Mouse (Mus musculus): ENCODE measurements around the gene C1qtnf5. TPM values are rescaled to one million over a fixed set of nuclear protein-coding genes. Genes with fewer than 3 reads are reported as not detected.

Gene C1qtnf5
- total RNA-seq, 2 experiments from 2014 or later = 22.9 to 25.7 TPM

GRCm38 (mm10) chr9:44078136-44078797 lies 28.8 kb upstream of the C1qtnf5 start:
- intact Hi-C loops (cut with DNase I; ENCODE audit: low total_unique reads) = no loop called here
- DNase-seq = no peak

DNA sequence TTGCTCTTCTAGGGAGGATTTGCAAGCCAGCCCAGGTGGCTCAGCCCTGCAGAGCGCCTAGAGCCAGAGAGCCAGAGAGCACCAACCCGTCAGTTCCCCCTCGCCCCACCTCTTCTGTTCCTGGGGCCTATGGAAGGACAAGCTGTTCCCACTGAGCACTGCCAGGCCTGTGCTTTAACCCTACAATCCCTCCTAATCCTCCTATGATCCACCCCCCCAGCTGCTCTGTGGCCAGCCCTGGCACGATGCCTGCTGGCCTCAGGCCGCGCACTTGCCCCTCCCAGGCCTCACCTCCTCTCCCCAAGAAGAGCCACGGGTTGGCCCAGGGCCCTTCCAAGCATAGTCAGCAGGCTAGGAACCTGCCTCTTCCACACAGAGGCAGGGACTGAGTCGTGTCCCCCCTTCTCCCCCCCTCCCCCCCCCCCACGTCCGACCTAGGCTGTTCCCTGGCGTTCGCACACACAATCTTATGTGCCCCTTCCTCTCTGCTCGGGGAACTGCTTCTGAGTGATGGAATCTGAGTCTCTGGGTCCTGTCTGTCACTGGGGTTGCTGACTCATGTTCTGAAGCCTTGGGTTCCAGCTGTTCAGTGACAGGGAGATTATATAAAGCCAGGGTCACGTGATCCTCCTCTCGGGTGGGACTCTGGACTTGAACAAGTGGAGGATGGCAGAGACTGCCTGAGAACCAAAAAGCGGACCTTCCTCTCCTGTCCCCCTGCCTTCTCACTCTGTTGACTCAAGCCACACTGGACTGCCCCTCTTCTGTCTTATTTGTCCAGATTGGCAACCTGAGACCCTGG lies 27.9 kb upstream of the C1qtnf5 start:
- intact Hi-C loops (cut with DNase I; ENCODE audit: low total_unique reads) = no loop called here
- peak; percentile 89 for DNase-seq

GRCm38 (mm10) chr9:44079997-44080780 lies 26.9 kb upstream of the C1qtnf5 start:
- intact Hi-C loops (cut with DNase I; ENCODE audit: low total_unique reads) = no loop called here
- DNase-seq = no peak

DNA sequence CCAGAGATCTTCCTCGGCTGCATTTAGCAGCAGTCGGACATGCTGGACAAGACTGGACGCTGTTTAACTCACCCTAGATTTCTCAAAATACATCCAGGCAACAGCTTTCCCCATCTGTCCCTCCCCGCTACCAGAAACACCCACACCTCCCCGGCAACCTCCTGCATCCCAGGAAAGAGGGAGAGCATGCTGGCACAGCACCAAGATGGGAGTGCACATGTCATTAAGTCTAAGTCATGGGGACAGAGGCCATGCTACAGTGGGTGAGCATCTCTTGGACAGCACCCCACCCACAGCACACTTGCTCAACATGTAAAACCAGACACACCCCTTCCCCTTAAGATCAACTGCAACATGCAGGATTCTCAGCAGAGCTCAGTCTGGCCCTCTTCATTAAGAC lies 26.1 kb upstream of the C1qtnf5 start:
- intact Hi-C loops (cut with DNase I; ENCODE audit: low total_unique reads) = no loop called here
- no peak for DNase-seq

GRCm38 (mm10) chr9:44081581-44081980 lies 25.5 kb upstream of the C1qtnf5 start:
- DNase-seq = no peak
- intact Hi-C loops (cut with DNase I; ENCODE audit: low total_unique reads) = no loop called here

DNA sequence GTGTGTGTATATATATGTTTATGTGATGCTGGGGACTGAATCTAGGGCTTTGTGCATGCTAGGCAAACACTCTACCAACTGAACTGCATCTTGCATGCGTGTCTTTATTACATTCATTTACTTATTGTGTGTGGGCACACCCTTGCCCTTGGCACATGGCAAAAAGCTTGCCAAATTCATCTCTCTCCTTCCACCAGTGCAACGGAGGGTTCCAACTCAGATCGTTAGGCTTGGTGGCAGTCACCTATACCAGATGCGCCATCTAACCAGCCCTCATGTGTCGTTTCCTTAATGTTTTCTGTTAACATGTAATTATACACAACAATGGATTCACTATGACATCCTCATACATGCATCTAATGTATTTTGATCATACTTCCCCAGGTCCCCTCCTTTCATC lies 24.8 kb upstream of the C1qtnf5 start:
- intact Hi-C loops (cut with DNase I; ENCODE audit: low total_unique reads) = no loop called here
- no peak for DNase-seq

DNA sequence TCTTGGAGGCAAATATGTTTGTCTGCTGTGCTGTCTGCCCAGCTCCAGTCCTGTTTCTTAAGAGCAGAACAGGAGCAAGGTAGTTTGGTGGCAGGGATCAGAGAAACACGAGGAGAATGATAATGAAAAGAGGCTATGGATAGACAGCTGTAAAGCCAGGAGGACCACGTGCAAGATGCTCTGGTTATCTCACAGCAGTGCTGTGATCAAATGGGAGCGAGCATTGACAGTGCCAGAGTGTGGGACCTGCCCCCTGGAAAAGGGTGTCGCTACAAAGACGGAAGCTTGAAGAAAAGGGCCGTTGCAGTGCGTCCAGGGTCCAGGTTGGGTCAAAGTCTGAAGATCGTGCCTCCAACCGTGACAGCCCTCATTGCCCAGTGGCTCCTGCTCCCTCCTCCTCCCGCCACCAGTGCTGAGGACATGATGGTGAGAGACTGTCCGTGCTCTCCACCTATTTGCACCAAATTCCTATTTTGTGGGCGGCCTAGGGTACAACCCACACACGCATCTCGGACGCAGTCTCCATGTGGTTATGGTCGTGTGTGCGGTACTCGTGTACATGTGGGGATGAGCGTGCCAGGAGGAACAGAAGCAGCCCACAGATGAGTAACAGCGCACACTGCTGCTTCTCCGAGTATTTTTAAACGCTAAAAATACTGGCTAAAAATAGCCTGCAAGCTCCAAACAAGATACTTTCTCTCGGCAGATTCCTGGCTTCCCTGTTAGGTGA lies 23.5 kb upstream of the C1qtnf5 start:
- intact Hi-C loops (cut with DNase I; ENCODE audit: low total_unique reads) = no loop called here
- DNase-seq = no peak

DNA sequence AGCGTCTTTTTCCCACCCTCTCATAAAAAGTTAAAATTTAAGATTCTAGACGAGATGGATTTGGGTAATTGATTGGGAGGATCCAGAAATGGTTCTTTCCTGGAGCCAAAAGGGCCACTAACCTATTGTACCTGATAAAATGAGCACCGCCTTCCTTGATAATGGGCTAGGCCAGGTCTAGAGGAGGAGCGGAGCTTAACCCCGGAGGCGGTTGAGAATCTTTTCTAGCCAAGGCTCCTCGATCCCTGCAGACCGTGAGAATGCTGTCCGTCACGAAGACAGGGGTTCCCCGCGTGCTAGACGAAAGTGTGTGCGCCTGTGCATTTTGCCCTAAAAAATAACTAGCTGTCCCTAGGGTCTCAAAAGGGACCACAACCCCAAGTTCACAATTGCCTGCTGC lies 22.8 kb upstream of the C1qtnf5 start:
- no peak for DNase-seq
- intact Hi-C loops (cut with DNase I; ENCODE audit: low total_unique reads) = no loop called here

DNA sequence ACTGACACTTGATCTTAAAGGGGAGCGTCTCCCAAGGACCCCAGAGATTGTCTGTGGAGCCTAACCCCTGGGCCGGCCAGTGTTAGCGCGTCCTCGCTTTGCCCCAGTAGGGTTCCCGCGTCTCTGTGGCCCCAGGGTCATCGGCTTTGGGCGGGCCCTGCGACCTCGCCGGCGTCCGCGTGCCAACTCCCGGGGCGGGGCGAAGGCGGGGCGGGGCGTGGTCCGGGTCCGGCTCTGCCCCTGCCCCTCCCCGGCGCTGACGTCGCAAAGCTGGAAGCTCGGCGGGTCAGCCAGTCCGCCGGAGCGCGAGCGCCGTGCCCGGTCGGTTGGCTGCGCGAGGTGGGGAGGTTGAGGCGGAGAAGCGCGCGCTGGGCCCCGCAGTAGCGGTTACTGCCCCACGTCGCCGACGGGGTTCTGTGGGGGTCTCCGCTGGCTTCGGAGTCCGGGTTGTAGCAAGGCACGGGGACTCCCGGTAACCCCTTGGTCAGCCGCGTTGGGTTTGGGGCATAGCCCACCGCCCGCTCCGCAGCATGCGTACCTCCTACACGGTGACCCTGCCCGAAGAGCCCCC lies 22.3 kb upstream of the C1qtnf5 start:
- intact Hi-C loops (cut with DNase I; ENCODE audit: low total_unique reads) = no loop called here
- DNase-seq = peak; percentile 97

DNA sequence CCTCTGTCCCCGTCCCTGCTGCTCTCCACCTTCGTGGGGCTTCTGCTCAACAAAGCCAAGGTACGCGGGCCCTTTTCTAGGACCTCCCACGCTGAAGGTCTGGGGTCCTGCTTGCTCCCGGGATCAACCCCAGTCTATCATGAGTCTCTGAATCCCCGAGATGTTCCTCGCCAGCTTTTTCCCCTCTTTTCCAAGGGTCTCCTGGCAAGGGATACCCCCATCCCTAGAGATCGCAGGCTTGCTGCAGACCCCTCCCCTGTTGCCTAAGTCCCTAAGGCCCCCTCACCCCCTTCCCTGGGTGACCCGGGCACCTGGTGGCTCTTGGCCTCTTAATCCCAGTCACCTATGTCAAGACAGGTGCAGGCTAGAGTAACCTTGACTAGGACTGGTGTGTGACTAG lies 21.8 kb upstream of the C1qtnf5 start:
- intact Hi-C loops (cut with DNase I; ENCODE audit: low total_unique reads) = no loop called here
- no peak for DNase-seq

DNA sequence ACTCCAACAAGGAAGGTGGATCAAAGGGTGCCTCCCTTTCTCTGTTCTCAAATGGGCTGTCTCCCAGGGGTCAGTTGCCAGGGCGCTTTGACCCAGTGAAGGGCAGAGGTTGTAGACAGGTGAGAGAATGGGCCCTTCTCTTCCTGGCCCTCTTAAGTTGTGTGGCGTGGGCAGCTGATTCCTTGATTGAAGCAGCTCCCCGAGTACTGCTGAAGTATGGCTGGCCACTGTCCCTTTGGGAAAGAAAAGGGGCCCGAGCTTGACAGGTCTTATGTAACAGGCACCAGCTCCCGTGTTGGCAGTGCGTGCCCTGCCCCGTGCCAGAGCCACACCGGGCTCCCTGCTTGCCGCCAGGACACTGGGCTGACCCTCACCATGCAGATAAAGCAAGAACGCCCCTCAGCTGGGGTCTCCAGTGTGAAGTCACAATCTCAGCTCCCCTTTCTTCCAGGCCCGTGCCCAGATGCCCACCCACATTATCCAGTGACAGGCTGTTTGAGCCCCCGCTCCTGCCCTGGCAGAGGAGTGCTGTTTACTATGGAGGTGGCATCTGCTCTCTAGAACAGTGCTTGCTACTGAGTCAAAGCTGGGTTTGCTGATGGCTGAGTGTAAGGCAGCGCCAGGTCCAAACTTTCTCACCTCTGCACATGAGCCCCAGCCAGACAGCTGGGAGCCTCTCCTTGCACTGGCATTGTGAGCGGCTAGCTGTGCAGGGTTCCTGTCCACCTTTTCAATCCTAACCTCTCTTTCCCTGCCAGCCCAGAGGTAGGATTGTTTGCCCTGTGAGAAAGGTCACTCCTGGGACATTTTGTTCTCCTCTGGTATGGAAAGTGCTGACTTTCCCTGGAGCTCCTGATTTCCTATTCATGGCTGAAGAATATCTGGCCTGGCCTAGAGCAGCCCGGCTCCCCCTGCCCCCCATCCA lies 21.0 kb upstream of the C1qtnf5 start:
- peak; percentile 76 for DNase-seq
- intact Hi-C loops (cut with DNase I; ENCODE audit: low total_unique reads) = no loop called here

DNA sequence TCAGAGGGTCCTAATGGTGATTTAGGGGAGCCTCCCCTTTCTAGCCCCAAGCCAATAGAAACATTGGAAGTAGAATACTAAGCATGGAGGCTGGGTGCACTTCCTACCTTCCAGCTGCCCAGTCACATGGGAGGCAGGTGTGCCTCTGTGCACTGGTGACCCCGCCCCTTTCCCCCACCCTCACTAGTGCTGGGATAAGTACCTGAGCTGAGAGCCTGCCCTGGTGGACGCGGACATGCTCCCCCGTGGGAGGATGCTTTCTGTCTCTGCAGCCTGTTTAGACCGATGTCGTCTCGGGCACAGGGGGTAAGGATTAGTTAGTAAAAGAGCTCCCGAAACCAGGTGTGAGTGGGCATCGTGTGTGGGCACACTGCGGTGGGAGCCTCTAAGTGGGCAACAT lies 20.1 kb upstream of the C1qtnf5 start:
- intact Hi-C loops (cut with DNase I; ENCODE audit: low total_unique reads) = no loop called here

GRCm38 (mm10) chr9:44087761-44088455 lies 19.1 kb upstream of the C1qtnf5 start:
- intact Hi-C loops (cut with DNase I; ENCODE audit: low total_unique reads) = no loop called here
- peak; percentile 69 for DNase-seq

More for the DNA sequence above, 20.1 kb upstream of the C1qtnf5 start:
- no peak for DNase-seq

GRCm38 (mm10) chr9:44088877-44089608 lies 18.0 kb upstream of the C1qtnf5 start:
- intact Hi-C loops (cut with DNase I; ENCODE audit: low total_unique reads) = no loop called here
- no peak for DNase-seq

DNA sequence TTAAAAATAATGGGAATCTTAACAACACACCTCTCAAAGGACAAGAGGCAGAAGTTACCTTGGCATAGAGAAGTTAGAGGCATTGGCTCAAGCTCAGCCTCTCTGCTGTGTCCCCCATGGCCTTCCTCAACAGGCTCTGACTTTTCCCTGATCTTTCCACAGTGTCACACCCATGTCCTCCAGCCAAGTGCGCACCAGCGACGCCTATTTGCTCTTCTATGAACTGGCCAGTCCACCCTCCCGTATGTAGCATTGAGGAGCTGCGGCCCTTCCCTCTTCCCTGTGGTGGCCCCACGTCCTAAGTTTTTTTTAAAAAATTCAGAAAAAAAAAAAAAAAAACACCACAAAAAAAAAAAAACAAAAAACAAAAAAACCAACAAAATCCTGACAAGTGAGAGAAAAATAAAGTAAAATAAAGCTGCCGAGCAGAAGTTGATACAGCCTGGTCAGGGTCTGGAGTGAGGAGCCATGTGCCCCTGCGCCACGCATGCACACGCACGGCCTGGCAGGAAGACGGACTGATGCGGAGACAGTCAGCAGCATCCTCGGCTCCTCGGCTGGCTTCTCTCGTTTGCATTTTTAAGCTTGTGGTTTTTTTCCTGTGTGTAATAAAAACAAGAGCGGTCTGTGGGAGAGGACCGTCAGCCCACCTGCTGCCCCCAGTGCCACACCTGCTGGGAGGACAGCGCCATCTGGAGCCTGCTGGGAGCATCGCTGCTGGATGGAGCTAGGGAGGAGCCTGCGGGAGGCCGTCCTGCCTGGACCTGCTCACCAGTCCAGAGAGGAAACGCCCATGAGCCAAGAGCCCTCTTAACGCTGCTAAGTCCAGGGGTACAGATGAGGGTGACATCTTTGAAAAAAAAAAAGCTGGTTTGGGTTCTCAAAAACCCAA lies 13.2 kb upstream of the C1qtnf5 start:
- DNase-seq = peak; percentile 85
- intact Hi-C loops (cut with DNase I; ENCODE audit: low total_unique reads) = no loop called here

DNA sequence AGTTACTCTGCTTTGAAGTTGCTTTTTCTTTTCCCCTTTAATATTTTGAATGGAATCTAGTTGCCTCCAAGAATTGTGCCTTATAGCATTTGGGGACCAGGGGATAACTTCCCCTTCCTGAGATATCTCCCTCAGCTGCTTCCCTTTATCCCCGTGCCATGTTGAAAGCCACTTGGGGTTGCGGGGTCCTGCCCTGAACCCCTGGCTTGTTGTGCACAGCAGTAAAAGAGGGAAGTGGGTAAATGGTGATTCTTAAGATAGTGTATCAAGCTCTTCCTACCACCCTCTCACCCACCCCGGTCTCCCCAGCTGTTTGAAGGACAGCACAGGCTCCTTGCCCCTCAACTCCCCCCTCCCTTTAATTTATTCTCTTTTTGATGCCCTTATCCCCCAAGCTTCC lies 12.3 kb upstream of the C1qtnf5 start:
- DNase-seq = no peak
- intact Hi-C loops (cut with DNase I; ENCODE audit: low total_unique reads) = no loop called here
